Mouse (Mus musculus): ENCODE data around the gene Lamb2.

DNA sequence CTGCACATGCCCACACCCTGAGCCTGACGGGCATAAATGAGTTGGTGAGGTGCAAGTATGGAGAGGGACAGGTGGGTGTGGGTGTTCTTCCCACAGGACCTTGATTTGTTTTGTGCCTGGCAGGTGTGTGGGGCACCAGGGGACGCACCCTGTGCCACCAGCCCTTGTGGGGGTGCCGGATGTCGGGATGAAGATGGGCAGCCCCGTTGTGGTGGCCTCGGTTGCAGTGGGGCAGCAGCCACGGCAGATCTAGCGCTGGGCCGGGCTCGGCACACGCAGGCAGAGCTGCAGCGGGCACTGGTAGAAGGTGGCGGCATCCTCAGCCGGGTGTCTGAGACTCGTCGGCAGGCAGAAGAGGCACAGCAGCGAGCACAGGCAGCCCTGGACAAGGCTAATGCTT is 8.9 kb downstream of the Lamb2 start:
- TF ChIP-seq CTCF (IDR thresholded peaks at IDR 0.05) (no peak), EP300 (IDR thresholded peaks at IDR 0.05) (no peak)
